Mouse (Mus musculus) adrenal gland (tissue): ENCODE measurements at regions not wholly inside any gene's neighbourhood (a gene's known extent, or its start where the extent isn't known, plus 50 kb on each side); places are given as distances from the start of the nearest gene placed in this dataset.

Source experiments
- intact Hi-C: fragments of 180-260 bp; cut with DNase I; formaldehyde crosslinking; loops from one replicate; pipeline ENCODE4 v1.15.1; 2025

DNA sequence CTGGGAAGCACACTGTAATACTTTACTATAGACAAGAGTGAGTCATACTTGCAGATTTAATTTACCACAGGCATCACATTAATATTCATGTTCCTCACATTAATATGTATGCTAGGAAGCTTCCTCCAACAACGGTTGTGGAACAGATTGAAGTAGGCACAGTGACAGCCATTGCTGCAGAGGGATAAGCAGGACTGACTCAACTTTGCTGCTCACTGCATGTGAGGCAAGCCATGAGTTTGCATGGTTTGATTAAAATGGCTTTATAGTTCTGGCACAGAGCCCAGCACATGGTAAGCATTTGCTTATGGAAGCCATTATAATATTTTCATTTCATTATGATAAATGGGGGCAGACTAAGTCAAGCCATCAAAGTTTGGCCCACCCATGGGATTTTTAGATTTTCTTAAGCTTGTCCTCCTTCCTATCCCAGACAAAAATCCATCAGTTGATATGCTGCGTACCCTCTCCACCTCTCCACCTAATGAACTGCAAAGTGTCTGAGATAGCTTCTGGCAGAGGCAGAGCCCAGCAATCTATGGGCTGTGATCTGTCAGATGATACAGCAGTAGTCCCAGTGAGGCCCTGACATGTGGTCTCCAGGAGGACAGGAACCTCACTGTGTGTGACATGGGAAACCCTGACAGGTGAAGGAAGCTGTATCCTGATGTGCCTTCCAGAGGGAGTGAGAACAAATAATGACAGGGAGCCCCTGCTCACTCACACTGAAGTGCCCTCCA, 109.6 kb upstream of the Arrdc4 start:
- intact Hi-C loops = no loop called here

DNA sequence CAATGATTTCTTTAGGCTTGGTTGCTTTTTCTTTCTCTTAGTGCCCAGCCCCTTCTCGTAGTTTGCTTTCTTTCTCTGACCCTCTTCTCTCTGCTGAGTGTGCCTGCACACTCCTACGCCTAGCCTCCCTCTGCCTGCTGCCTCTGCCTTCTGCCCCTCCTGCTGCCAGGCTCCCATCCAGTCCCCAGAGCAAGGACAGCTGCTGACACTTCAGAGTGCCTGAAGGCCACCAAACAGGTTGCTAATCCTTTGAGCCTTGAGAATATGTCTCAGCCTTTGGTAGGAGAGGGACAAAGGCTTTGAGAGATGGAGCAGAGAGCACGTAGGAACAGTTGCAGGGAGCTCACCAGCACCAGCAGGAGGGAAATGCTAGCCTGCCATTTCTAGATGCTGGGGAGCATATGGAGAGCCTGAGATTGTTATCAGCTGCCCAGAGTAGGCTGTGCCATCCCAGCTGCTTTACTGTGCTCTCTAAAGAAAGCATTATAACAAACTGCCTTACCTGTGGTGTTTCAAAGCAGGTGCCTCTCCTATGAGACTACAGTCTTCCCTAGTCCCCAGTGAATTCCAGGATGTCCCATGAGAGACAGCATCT, 103.0 kb upstream of the Arrdc4 start:
- intact Hi-C loops = no loop called here

DNA sequence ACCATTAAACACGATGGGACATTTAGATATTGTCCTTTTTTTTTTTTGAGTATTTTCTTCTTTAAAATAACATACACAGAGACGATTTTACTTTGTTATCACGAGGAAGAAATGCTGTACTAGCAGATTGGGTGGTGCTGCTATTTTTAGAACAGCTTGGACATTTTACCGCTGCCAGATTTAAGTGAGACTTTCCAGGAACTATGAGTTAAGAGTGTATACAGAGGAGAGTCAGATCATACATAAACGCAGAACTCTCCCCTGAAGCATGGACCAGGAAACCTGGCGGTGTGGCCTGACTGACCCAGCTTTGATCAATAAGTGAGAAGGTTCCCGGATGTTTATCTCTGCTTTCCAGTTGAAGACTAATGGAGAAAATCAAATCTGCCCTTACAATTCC, 95.6 kb upstream of the Arrdc4 start:
- intact Hi-C loops = no loop called here

DNA sequence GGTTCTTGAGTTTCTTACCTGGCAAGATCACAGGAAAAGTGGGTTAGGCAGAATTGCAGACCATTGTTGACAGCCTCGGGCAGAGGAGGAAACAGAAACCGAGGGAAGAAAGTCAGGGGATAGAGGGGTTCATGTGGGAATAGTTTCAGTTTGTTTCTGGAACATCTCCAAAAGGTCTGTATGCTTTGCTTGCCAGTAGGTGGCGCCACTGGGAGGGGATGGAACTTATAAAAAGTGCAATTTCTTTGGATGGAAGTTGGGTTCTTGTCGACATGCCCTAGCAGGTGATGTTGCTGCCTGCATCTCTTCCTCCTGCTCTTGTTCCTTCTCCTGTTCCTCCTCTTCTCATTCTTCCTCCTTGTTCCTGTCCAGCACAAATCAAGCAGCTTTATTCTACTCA, 94.3 kb upstream of the Arrdc4 start:
- intact Hi-C loops = no loop called here

DNA sequence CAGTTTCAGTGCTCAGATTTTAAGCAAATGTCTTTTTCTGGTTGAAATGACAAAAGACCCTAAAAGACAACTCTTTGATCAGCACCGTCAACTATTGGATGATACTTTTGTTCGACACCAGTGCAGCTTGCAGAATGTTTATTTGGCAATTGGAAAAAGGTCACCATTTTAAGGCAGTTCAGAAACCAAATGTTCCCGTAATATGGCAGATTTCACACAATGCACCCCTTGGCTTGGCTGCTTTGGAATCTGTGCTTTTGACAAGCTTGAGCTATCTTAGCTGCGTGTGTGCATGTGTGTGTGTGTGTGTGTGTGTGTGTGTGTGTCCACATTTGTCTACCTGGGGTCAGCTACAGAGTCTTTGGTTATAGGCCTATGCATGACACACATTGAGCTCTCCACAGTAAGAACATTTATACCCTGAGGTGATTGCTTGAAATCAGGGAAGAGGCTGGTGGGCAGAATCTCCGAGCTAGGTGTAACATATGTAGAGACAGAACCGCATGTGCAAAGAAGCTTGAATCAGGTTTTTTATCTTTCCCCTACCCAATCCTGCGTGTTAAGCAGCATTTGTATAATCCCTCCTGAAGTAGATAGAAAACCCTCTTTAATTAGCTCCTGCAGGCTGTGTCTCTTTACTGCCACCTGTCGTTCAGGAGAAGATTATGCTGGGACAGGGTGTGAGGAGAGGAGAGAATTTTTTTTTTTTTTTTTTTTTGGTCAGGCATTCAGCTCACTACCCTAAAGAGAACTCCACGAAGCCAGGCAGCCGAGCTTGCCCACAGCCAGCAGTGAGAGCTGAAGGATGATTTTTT, 85.1 kb upstream of the Arrdc4 start:
- intact Hi-C loops = loop anchor here (5.0 kb wide), 1 partner anchor 462 kb away; no protein-coding TSS in a partner anchor

DNA sequence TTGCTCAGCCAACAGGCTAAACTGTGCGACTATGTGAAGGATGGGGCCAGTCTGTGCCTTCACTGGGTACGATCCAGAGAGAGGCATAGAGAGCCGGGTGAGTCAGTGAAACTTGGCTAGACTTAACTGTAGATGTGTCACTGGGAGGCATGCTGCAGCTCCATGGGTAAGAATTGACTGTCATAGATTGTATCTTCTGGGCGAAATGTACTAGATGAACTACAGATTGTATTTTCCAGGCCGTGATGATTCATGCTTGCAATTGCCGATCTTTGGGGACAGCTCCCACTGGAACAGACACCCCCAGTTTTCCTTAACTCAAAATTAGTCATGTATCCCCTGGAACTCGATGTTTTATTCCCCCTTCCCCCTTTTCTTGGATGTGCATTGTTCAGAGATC, 84.5 kb upstream of the Arrdc4 start:
- intact Hi-C loops = loop anchor here (5.0 kb wide), 1 partner anchor 461 kb away; no protein-coding TSS in a partner anchor

DNA sequence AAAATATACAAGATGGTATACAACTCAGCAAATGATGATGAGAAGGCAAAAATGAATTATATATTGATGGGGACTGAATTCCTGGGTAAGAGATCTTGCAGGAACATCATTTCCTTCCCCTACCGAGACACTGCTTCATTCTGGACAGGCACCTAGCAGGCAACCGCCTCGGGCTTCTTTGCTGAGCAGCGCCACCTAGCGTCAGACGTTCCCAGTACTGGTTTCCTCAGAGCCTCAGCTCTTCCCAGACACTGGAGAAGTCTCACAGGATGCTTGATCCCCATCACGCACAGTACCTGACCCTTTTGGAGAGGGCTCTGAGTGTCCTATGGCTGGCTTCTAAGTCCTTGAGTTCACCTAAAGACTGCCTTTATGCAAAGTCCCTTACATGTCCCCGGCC, 80.8 kb upstream of the Arrdc4 start:
- intact Hi-C loops = loop anchor here (2.0 to 5.0 kb wide), 2 partner anchors 251 to 458 kb away; no protein-coding TSS in a partner anchor

DNA sequence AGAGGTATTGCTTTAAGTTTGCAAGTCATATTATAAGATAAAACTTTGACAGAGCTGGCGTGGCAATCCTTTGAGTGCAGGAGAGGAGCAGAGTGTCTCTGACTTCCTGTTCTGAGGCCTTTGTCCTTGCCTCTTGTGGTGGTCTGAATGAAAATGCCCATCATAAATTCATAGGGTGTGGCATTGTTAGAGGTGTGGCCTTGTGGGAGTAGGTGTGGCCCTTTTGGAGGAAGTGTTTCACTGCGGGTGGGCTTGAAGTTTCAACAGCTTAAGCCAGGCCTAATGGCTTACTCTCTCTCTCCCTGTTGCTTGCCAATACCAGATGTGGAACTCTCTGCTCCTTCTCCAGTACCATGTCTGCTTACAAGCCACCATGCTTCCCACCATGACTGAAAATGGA, 75.4 kb upstream of the Arrdc4 start:
- intact Hi-C loops = loop anchor here (5.0 kb wide), 3 partner anchors 72 to 172 kb away; no protein-coding TSS in a partner anchor

DNA sequence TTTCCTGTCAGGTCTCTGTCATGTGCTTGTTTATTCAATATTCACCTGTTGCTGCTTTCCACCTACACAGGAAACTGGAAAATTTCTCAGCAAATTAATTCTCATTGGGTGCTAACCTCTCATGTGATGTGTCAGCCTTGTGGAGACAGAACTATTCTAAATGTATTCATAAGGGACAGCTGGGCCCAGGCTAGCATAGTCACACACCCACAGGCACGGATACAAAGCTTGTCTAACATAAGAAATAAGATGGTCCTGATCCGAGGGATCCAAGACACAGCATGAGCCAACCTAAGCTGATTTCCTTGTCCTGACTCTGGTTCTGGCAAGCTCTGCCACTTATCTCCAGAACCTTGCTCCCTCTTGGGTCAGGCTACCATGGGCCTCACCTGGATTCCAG, 74.6 kb upstream of the Arrdc4 start:
- intact Hi-C loops = loop anchor here (2.0 to 5.0 kb wide), 4 partner anchors 71 to 245 kb away; no protein-coding TSS in a partner anchor

DNA sequence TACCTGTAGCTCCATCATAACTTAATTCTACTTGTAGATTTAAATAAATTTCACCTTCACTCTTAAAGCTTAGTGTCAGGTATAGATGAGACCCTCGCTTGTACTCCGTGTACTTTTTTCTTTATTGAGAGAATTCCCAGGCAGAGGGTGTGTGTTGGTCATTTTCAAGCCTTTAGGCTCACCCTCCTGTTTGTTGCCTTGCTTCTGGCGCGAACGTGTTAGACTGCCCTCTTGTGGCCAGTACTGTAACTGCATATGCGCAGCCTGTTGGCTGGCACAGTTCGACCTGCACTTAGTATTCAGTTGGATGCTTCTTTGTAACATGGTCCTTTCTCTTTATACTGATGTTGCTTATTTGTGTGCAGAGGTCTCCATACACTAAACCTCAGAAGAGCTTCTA, 74.1 kb upstream of the Arrdc4 start:
- intact Hi-C loops = loop anchor here (2.0 to 5.0 kb wide), 4 partner anchors 71 to 244 kb away; no protein-coding TSS in a partner anchor

DNA sequence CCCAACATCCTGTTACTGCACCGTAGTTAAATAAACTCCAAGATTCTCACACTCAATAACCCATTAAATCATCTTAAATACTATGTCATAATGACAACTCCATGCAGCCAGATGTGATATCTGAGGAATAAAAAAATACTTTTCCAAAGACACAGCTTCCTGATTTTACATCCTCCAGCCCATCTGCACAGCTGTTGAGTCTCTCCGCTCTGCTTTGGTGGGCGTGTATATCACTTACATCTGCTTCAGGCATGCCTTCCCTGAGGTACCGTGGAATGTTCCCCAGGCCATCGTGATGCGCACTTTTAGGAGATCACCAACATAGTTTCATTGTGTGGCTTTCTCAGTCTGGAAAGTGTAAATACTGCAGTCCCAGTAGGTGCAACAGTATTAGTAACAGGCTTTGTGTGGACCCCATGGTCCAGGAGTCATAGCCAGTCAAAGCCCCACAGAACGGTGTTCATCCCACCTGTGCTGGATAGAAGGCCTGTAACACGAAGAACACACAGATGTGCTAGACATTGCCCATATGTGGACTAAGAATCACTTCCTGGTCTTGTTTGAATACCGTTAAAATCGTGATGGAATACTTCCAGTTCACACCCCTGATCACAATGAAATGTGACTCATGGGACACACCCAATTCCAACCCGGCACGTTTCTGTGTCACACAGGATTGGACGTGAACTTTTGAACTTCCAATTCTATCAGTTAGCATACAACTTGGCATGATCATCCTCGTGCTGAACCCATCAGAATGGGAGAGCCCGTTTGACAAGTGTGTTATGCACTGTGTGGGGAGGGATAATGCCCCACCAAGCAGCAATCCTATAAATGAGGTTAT, 66.0 kb upstream of the Arrdc4 start:
- intact Hi-C loops = no loop called here

DNA sequence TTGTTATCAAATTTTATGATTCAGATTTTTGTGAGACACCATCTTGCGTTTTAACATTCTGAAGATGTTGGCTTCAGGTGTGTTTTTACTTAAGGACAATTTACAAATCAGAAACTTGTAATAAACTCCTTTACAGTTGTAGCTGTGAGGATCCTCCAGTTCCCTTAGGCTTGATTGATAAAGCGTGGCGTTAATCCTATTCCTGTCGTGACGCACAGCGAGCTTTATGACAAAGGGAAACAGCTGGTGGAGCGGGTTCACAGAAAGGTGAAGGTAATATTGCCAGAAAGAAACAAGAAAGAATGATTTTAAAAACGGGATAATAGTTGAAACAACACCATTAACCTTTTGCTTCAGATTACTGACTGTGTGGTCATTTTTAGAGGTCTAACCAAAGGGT, 60.7 kb upstream of the Arrdc4 start:
- intact Hi-C loops = no loop called here
